Mouse (Mus musculus) megakaryocyte, embryonic 14.5 days (primary cell): ENCODE data around the gene Lgr5.

ENCODE experiments used
- FLI1 ChIP-seq: IDR thresholded peaks from 2 replicates; pipeline ENCODE4 v1.6.1; 2012; ENCODE audit warnings: low read length, inconsistent platforms, mixed read lengths
- GATA1 ChIP-seq: IDR thresholded peaks from 3 replicates; pipeline ENCODE4 v1.6.1; 2012; ENCODE audit warnings: mixed read lengths, low read length, inconsistent platforms, borderline replicate concordance

DNA sequence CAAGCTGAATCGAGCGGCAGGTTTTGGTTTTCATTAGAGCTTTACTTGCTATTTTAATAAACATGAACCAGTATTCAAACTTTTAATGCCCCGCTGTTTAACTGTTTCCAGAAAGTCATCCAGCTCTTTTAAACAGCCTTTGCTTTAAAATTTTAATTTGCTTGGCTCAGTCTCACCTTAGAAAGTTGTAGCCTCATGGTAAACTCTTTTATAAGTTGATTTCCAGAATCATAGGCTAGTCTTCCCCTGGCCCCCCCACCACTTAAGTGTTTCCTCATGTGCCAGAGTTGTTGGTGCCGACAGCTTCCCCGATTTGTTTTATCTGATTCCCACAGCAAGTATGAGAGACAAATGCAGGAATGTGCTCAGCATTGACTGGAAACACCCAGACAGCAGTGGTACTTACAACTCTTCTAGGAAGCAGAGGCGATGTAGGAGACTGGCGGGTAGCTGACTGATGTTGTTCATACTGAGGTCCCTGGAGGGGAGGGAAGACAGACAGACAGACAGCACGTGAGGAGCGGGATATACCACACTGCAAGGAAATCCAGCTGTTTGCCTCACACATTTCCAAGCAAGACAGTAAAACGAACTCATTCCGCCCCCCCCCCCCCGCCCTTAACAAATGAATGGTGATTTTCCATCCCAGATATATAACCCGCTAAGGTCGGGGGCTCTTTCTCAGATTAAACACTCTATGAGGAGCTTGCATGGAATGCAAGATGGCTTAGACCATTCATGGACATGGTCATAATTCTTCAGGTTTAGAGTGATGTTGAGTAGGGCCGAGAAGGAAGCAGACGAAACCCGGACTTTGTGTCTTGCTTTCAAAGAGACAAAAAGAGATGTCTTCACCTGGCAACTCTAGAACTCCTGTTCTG, 67.1 kb downstream of the Lgr5 start:
- TF ChIP-seq GATA1 (no peak), FLI1 (no peak)
